Comparison of ENCODE assay signal across 11 mouse cellular contexts in the genomic region with DNA sequence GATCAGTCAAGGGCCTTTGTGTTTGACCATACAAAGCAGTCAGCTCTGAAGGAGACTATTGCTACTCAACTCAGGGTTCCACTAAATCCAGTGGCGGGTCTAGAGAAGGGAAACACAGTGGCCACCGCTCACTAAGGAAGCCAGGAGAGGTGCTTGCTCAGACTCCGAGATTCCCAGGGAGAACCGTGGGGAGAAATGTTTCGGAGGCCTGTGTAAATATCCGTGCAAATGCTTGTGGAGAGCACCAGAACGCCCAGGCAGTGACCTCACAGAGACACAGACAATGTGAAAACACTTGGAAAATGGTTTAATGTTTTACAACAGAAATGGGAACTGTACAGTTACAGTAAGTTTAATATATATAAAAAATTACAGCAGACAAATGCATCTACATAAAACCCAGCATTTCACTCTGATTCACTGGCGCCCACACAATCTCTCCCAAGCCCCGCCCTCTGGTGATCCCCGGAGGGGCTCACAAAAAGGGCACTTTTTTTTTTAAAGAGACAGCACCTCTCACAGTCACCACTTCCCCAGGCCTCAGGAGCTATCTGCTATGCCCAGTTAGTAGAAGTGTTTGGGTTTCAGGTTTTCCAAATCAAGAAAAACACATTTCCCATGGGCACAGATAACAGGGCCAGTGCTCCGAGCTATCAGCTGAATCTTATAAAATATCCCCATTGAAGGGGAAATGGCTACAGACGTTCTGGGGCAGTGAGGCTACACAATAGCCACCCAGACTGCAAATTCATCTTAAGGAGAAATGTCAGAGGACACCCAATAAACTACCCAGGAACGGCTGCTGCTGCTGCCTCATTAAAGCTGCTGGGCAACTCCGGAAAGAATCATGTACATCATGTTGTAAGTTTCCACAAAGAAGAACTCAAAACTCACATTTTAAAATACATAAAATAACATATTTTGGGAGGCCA.
A peak's percentile ranks its signal among the peaks of the same experiment; 100 is the strongest.
DNase-seq lines count a peak whose midpoint lies in the region; ATAC-seq and TF ChIP-seq lines count a peak whose summit lies in the region.
"Had no signal": no experiment of that assay in that cellular context is flagged by ENCODE, and none has a peak within 500 bp of the region (broad histone marks: within the 10 kb centered on the region; RNA-seq: fewer than 3 reads in every experiment).

No protein-coding gene starts in this region.

- H3K27ac ChIP-seq in hindbrain, embryonic 11.5 days (ENCODE audit: low read depth, low read length) = no peak overlapping the region
- no peak overlapping the region for H3K27ac ChIP-seq in hindbrain, embryonic 16.5 days (ENCODE audit: low read depth, low read length)
- no peak overlapping the region for H3K27ac ChIP-seq in testis, adult 2 months (ENCODE audit: control insufficient read depth, insufficient read depth, low read depth, low read length)
- no peak overlapping the region for H3K27ac ChIP-seq in stomach, embryonic 16.5 days (ENCODE audit: low read length)

- WGBS in hindbrain, embryonic 11.5 days = 50% methylated on average over 14 of the region's 14 CpGs
- WGBS in hindbrain, embryonic 16.5 days = 39% methylated on average over 14 of the region's 14 CpGs
- 34% methylated on average over 14 of the region's 14 CpGs for WGBS in stomach, embryonic 16.5 days

- intact Hi-C loops in left cerebral cortex, postnatal 14 days (cut with DNase I) = no loop called here

- TF ChIP-seq CTCF in testis, adult 2 months (IDR thresholded peaks at IDR 0.05; ENCODE audit: control insufficient read depth, insufficient read depth, insufficient replicate concordance, low read depth, low read length) = no peak

- TF ChIP-seq POLR2A in testis, adult 2 months (IDR thresholded peaks at IDR 0.05; ENCODE audit: control insufficient read depth, low read depth, low read length) = no peak

- no peaks in the 10 kb centered on the region for H3K27me3 ChIP-seq in hindbrain, embryonic 11.5 days (ENCODE audit: control insufficient read depth, insufficient read depth, low read length)
- H3K27me3 ChIP-seq in hindbrain, embryonic 16.5 days (replicated peaks; ENCODE audit: control insufficient read depth, insufficient read depth, low read length) = no peaks in the 10 kb centered on the region
- H3K27me3 ChIP-seq in testis, adult 2 months (ENCODE audit: control insufficient read depth, insufficient read depth, low read length) = no peaks in the 10 kb centered on the region
- no peaks in the 10 kb centered on the region for H3K27me3 ChIP-seq in stomach, embryonic 16.5 days (ENCODE audit: control insufficient read depth, insufficient read depth, low read length)

- ATAC-seq in hindbrain, embryonic 11.5 days (ENCODE audit: low FRiP score) = no peak
- no peak for ATAC-seq in hindbrain, embryonic 16.5 days
- peak; percentile 25; the same call in 1 of the 2 replicates for ATAC-seq in stomach, embryonic 16.5 days (ENCODE audit: insufficient read depth, low FRiP score)

- no peak overlapping the region for H3K4me3 ChIP-seq in hindbrain, embryonic 11.5 days (ENCODE audit: low read depth, low read length)
- no peak overlapping the region for H3K4me3 ChIP-seq in hindbrain, embryonic 16.5 days (ENCODE audit: low read length)
- H3K4me3 ChIP-seq in testis, adult 2 months (ENCODE audit: control insufficient read depth, low read depth, low read length) = peak overlapping the region; percentile 72
- H3K4me3 ChIP-seq in stomach, embryonic 16.5 days (replicated peaks; ENCODE audit: low read length) = no peak overlapping the region

- peak; percentile 36 for DNase-seq in hindbrain, embryonic 11.5 days (ENCODE audit: low spot score)
- DNase-seq in testis, postnatal 14 days (ENCODE audit: low spot score) = no peak
- DNase-seq in induced T-regulatory cell, adult 2 months (ENCODE audit: low read depth) = peak; percentile 36
- DNase-seq in left cerebral cortex, postnatal 14 days (ENCODE audit: low spot score in 2 of 2) = no peak
- no peak for DNase-seq in layer of hippocampus, adult 11-12 months (ENCODE audit: low spot score)
- DNase-seq: adrenal gland, postnatal 10 days; cerebellum, postnatal 10 days; lung, adult 18-20 months had no signal

- no peak overlapping the region for H3K4me2 ChIP-seq in hindbrain, embryonic 11.5 days (replicated peaks; ENCODE audit: low read depth, low read length)
- no peak overlapping the region for H3K4me2 ChIP-seq in hindbrain, embryonic 16.5 days (ENCODE audit: low read length)
- peak overlapping the region; percentile 13 for H3K4me2 ChIP-seq in stomach, embryonic 16.5 days (ENCODE audit: low read depth, low read length)

- H3K36me3 ChIP-seq in hindbrain, embryonic 11.5 days (ENCODE audit: control insufficient read depth, insufficient read depth, low read length) = no peaks in the 10 kb centered on the region
- H3K36me3 ChIP-seq in hindbrain, embryonic 16.5 days (ENCODE audit: control insufficient read depth, insufficient read depth, low read length) = no peaks in the 10 kb centered on the region
- no peaks in the 10 kb centered on the region for H3K36me3 ChIP-seq in testis, adult 2 months (ENCODE audit: control insufficient read depth, insufficient read depth, low read length)
- H3K36me3 ChIP-seq in stomach, embryonic 16.5 days (ENCODE audit: control insufficient read depth, insufficient read depth, low read length) = no peaks in the 10 kb centered on the region

- no peaks in the 10 kb centered on the region for H3K9me3 ChIP-seq in hindbrain, embryonic 11.5 days (ENCODE audit: control insufficient read depth, low read length)
- H3K9me3 ChIP-seq in hindbrain, embryonic 16.5 days (ENCODE audit: control insufficient read depth, low read length) = no peaks in the 10 kb centered on the region
- H3K9me3 ChIP-seq in stomach, embryonic 16.5 days (replicated peaks; ENCODE audit: control insufficient read depth, low read length) = no peaks in the 10 kb centered on the region

- H3K4me1 ChIP-seq in hindbrain, embryonic 11.5 days (replicated peaks; ENCODE audit: control insufficient read depth, insufficient read depth, low read length) = peaks cover 4% of the 10 kb centered on the region; the same call in 1 of the 2 replicates
- H3K4me1 ChIP-seq in hindbrain, embryonic 16.5 days (ENCODE audit: control insufficient read depth, insufficient read depth, low read depth, low read length) = no peaks in the 10 kb centered on the region
- H3K4me1 ChIP-seq in testis, adult 2 months (ENCODE audit: control insufficient read depth, insufficient read depth, low read length) = peaks cover 2% of the 10 kb centered on the region
- H3K4me1 ChIP-seq in stomach, embryonic 16.5 days (ENCODE audit: control insufficient read depth, insufficient read depth, low read length) = no peaks in the 10 kb centered on the region

- H3K9ac ChIP-seq in hindbrain, embryonic 11.5 days (ENCODE audit: low read depth, low read length) = no peak overlapping the region
- no peak overlapping the region for H3K9ac ChIP-seq in hindbrain, embryonic 16.5 days (ENCODE audit: low read depth, low read length)
- H3K9ac ChIP-seq in stomach, embryonic 16.5 days (ENCODE audit: low read length) = 0 out of 2 replicates have a peak overlapping the region, but pooled peaks have one; percentile 18

Comparison
In these comparisons a context has a peak if more than half of its experiments do, and no peak if none do; other contexts are left out.
1. DNase-seq: peak in hindbrain, embryonic 11.5 days (single experiment) and induced T-regulatory cell, adult 2 months (single experiment); none in testis, postnatal 14 days (single experiment), left cerebral cortex, postnatal 14 days (0 of 2) and layer of hippocampus, adult 11-12 months (single experiment).